Mouse (Mus musculus) ovary, adult 18-20 months (tissue): Measurements from ENCODE around the gene Peli1.
A peak's percentile ranks its signal among the peaks of the same experiment; 100 is the strongest.

ENCODE experiments used
- DNase-seq: peaks from one replicate; pipeline ENCODE4 v3.0.0; 2022; ENCODE audit warnings: low spot score, mixed read lengths

Peli1 gene

DNA sequence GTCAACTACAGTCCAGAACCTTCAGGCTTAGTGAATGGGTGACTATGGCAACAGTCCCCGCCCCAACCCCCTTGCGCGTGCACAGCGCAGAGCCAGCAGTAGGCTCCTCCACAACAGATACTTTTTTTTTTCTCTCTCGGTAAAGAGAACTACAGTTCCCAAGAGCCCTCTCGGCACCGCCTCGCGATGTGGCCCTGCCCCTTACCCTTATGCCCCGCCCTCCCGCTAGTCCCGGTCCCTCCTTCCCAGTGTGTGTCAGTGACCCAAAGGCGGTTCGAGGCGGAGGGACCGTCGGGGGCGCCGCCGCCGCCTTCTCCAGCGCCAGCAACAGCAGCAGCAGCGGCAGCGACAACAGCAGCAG lies at the start of gene Peli1:
Peli1 (plus strand) TSS at position 225 of the 361 bp plus-strand sequence.
- DNase-seq = peak; percentile 95

DNA sequence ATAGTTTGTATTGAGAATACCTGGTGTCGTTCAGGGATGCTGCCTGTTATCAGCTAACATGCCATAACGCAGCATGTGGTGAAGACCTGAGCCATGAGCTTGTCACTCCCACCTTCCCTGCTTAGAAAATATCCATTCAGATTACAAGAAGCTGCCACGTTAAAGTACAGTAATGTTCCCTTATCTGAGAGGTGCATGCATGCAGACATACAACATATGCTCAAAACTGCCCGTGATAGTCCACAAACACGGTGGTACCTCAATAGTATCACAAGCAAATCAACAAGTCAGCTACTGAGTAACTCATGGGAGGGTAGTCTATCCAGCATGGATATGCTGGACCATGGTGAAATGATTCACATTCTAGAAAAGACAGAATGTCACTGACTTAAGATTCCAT lies 48.5 kb upstream of the Peli1 start:
- DNase-seq = no peak

- no peak for DNase-seq
Measured at GRCm38 (mm10) chr11:21046188-21046587, 44.9 kb upstream of the Peli1 start.

GRCm38 (mm10) chr11:21047921-21048320 lies 43.2 kb upstream of the Peli1 start:
- DNase-seq = no peak

DNA sequence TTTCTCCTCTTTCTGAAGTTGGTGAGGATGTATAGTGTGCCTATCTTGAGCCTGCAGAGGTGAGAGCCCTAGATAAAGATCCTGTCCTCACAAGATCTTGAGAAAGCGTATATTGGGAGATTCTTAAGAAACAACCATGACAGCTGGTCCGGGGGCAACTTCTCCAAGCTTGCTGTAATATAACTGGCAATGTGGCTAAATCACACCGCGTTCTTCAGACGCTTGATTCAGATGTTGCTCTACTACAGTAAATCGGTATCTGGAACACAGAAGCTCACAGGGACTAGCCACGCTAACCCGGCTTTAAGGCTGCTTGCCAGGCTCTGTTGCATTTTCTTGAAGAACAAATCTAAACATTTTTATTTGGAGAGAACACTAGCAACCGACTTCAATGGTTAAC lies 39.4 kb upstream of the Peli1 start:
- no peak for DNase-seq

DNA sequence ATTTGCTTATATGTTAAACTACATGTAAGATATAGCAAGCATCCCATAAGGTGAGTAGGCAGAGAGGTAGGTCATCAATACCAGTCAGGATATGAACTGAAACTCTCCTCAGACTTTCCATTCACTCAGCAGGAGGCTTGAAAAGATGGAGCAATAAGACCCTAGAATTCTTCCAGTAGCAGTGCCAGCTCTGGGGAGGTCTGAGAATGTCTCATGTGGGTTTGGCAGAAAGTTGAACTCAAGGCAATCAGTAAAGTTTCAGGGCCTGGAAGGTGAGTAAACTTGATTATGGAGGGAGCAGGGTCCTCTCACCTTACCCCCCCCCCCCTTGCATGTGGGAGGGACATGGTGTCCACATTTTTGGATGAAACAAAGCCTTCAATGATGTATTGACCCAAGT lies 36.5 kb upstream of the Peli1 start:
- DNase-seq = no peak

GRCm38 (mm10) chr11:21056109-21056850 lies 34.8 kb upstream of the Peli1 start:
- DNase-seq = no peak

- DNase-seq = no peak
Measured at GRCm38 (mm10) chr11:21057511-21058414, 33.3 kb upstream of the Peli1 start.

GRCm38 (mm10) chr11:21058415-21058781 lies 32.7 kb upstream of the Peli1 start:
- no peak for DNase-seq

GRCm38 (mm10) chr11:21060386-21061074 lies 30.6 kb upstream of the Peli1 start:
- DNase-seq = no peak

- DNase-seq = no peak
Measured at GRCm38 (mm10) chr11:21061075-21061403, 30.1 kb upstream of the Peli1 start.

- DNase-seq = peak; percentile 17
Measured at GRCm38 (mm10) chr11:21061431-21061830, 29.7 kb upstream of the Peli1 start.

DNA sequence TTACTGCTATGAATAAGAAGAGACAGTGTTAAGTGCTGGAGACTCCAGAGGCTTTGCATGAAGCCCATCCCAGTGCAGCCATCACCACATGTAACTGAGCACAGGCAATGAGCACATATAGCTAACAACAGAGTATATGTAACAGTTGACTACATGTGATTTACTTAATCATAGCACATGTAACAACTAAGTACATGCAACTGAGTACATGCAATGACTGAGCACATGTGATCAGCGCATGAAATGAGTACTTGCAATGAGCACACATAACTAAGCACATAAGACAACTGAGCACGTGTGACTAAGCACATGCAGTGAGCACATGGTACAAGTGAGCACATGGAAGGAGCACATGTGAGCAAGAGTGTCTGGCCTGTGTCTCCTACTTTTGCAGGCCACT lies 29.0 kb upstream of the Peli1 start:
- DNase-seq = no peak

- no peak for DNase-seq
Measured at GRCm38 (mm10) chr11:21063271-21063670, 27.8 kb upstream of the Peli1 start.

DNA sequence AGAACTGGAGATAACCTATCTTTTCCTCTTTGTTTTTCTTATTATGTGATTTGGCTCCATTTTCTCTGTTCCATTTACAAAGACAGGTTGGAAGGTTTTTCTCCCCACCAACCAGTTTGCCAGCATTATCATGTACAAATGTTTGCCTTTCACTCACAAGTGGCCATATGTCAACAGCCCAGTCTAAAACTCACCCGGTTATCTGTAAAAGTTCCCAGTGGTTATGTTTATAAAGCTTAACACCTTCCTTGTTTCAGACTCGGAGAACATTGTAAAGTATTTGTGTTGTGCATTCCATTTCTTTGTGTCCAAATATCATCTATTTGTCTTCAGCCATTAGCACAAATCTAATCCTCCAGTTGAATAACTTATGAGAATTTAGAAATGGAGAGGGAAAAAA lies 11.7 kb upstream of the Peli1 start:
- no peak for DNase-seq

- DNase-seq = no peak
Measured at GRCm38 (mm10) chr11:21079851-21080362, 11.2 kb upstream of the Peli1 start.

DNA sequence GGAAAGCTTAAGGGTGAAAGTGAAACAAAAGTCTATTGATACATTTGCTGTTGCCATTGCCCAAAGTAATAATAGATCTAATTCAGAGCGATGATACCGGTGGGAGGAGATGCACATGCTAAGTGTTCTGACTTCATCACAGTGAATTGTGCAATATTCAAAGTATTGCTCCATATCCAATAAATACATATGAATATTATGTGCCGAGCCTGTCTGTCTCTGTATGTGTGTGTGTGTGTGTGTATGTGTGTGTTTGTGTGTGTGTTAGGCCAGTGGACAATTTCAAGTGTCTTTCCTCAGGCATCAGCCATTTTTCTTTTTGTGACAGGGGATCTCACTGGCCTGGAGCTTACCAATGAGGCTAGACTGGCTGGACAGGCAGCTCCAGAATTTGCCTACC lies 9.9 kb upstream of the Peli1 start:
- DNase-seq = no peak

- no peak for DNase-seq
Measured at GRCm38 (mm10) chr11:21082711-21083110, 8.4 kb upstream of the Peli1 start.

GRCm38 (mm10) chr11:21088356-21088755 lies 2.7 kb upstream of the Peli1 start:
- no peak for DNase-seq

- DNase-seq = no peak
Measured at GRCm38 (mm10) chr11:21089571-21089970, 1.5 kb upstream of the Peli1 start.

GRCm38 (mm10) chr11:21091428-21092405 lies 626 bp downstream of the Peli1 start:
- DNase-seq = peak; percentile 53
